Mouse (Mus musculus) MEL (cell line): ENCODE data around the gene Dis3l. TPM values are rescaled to one million over a fixed set of nuclear protein-coding genes. Genes with fewer than 3 reads are reported as not detected.
A peak's percentile ranks its signal among the peaks of the same experiment; 100 is the strongest.

ENCODE experiments used
- DNase-seq: peaks from one replicate; pipeline ENCODE4 v3.0.0; 2011; ENCODE audit warnings: low read depth, low spot score
- H3K27ac ChIP-seq: 2 replicates; pipeline ENCODE4 v1.5.1; 2012; ENCODE audit warnings: low read depth, mild to moderate bottlenecking, control low read depth, low read length, moderate library complexity; ENCODE audit not compliant: control insufficient read depth
- H3K27me3 ChIP-seq, 2 experiments: fragments of 150-350 bp in 1 of 2; sonication (generic) in 1 of 2; 2 replicates each; pipeline ENCODE4 v1.6.1; 2012; ENCODE audit warnings: low read length in 2 of 2, mild to moderate bottlenecking in 2 of 2, improper control_type of control experiment in 1 of 2, moderate library complexity in 1 of 2; ENCODE audit not compliant: insufficient read depth in 2 of 2, control insufficient read depth in 1 of 2
- H3K36me3 ChIP-seq, 2 experiments: 2 replicates each; pipeline ENCODE4 v1.6.1; 2012 to 2014; ENCODE audit warnings: low read length in 2 of 2, improper control_type of control experiment in 1 of 2, inconsistent platforms in 1 of 2, mild to moderate bottlenecking in 1 of 2; ENCODE audit not compliant: insufficient read depth in 2 of 2, control insufficient read depth in 1 of 2
- H3K4me1 ChIP-seq, 2 experiments: fragments of 150-350 bp in 1 of 2; sonication (generic) in 1 of 2; 2 replicates each; pipeline ENCODE4 v1.6.1; 2012; ENCODE audit warnings: low read length in 2 of 2, improper control_type of control experiment in 1 of 2, mild to moderate bottlenecking in 1 of 2; ENCODE audit not compliant: insufficient read depth in 2 of 2, control insufficient read depth in 1 of 2
- H3K4me3 ChIP-seq, 2 experiments: fragments of 150-350 bp in 1 of 2; sonication (generic) in 1 of 2; 2 replicates each; pipeline ENCODE4 v1.5.1; 2012; ENCODE audit warnings: low read depth in 2 of 2, low read length in 2 of 2, mild to moderate bottlenecking in 2 of 2, moderate library complexity in 2 of 2, control low read depth in 1 of 2, improper control_type of control experiment in 1 of 2; ENCODE audit not compliant: control insufficient read depth in 1 of 2, insufficient read depth in 1 of 2
- H3K79me2 ChIP-seq: 2 replicates; pipeline ENCODE4 v1.6.1; 2012; ENCODE audit warnings: mild to moderate bottlenecking, low read length, moderate library complexity; ENCODE audit not compliant: control insufficient read depth, poor library complexity, insufficient read depth
- H3K9ac ChIP-seq: 2 replicates; pipeline ENCODE4 v1.6.1; 2012; ENCODE audit warnings: low read depth, mild to moderate bottlenecking, control low read depth, low read length, moderate library complexity; ENCODE audit not compliant: control insufficient read depth, poor library complexity, severe bottlenecking
- H3K9me3 ChIP-seq: fragments of 150-350 bp; sonication (generic); replicated peaks from 2 replicates; pipeline ENCODE4 v1.6.1; 2012; ENCODE audit warnings: mild to moderate bottlenecking, low read length, improper control_type of control experiment, moderate library complexity; ENCODE audit not compliant: insufficient read depth
- CHD1 ChIP-seq: IDR thresholded peaks from 2 replicates; pipeline ENCODE4 v1.6.1; 2012; ENCODE audit warnings: low read depth, mild to moderate bottlenecking, inconsistent platforms, low read length, improper control_type of control experiment
- CHD2 ChIP-seq: IDR thresholded peaks from 2 replicates; pipeline ENCODE4 v1.6.1; 2011; ENCODE audit warnings: low read length, improper control_type of control experiment
- E2F4 ChIP-seq: IDR thresholded peaks from 2 replicates; pipeline ENCODE4 v1.6.1; 2011; ENCODE audit warnings: low read depth, low read length, improper control_type of control experiment, borderline replicate concordance
- ELF1 ChIP-seq: IDR thresholded peaks from 2 replicates; pipeline ENCODE4 v1.6.1; 2014; ENCODE audit warnings: low read depth, mild to moderate bottlenecking, inconsistent platforms, low read length, improper control_type of control experiment, moderate library complexity
- EP300 ChIP-seq, 2 experiments: IDR thresholded peaks; 2 replicates each; pipeline ENCODE4 v1.6.1; 2011; ENCODE audit warnings: improper control_type of control experiment in 2 of 2, low read length in 2 of 2, low read depth in 1 of 2, mild to moderate bottlenecking in 1 of 2
- ETS1 ChIP-seq: IDR thresholded peaks from 2 replicates; pipeline ENCODE4 v1.6.1; 2012; ENCODE audit warnings: low read depth, mild to moderate bottlenecking, inconsistent platforms, low read length, improper control_type of control experiment, moderate library complexity
- GATA1 ChIP-seq: IDR thresholded peaks from 2 replicates; pipeline ENCODE4 v1.6.1; 2011; ENCODE audit warnings: low read depth, low read length, improper control_type of control experiment
- HCFC1 ChIP-seq: IDR thresholded peaks from 2 replicates; pipeline ENCODE4 v1.6.1; 2012; ENCODE audit warnings: low read depth, mild to moderate bottlenecking, inconsistent platforms, low read length, improper control_type of control experiment, moderate library complexity
- JUND ChIP-seq: IDR thresholded peaks from 2 replicates; pipeline ENCODE4 v1.6.1; 2011; ENCODE audit warnings: low read depth, mild to moderate bottlenecking, improper control_type of control experiment, low read length
- KAT2A ChIP-seq: conservative IDR thresholded peaks from 2 replicates; pipeline ENCODE4 v1.6.1; 2012; ENCODE audit warnings: low read depth, low read length, improper control_type of control experiment, inconsistent platforms
- MAFK ChIP-seq: IDR thresholded peaks from 2 replicates; pipeline ENCODE4 v1.6.1; 2011; ENCODE audit warnings: low read depth, mild to moderate bottlenecking, low read length, improper control_type of control experiment, borderline replicate concordance
- MAX ChIP-seq: IDR thresholded peaks from 2 replicates; pipeline ENCODE4 v1.6.1; 2011; ENCODE audit warnings: low read length, improper control_type of control experiment
- MAZ ChIP-seq: IDR thresholded peaks from 2 replicates; pipeline ENCODE4 v1.6.1; 2012; ENCODE audit warnings: low read depth, mild to moderate bottlenecking, inconsistent platforms, low read length, improper control_type of control experiment
- MEF2A ChIP-seq: IDR thresholded peaks from 2 replicates; pipeline ENCODE4 v1.6.1; 2014; ENCODE audit warnings: low read depth, mild to moderate bottlenecking, inconsistent platforms, low read length, improper control_type of control experiment; ENCODE audit not compliant: poor library complexity, insufficient replicate concordance, severe bottlenecking; ENCODE audit errors: extremely low read depth
- MXI1 ChIP-seq: IDR thresholded peaks from 2 replicates; pipeline ENCODE4 v1.6.1; 2011; ENCODE audit warnings: mild to moderate bottlenecking, low read depth, low read length, improper control_type of control experiment
- MYB ChIP-seq: IDR thresholded peaks from 2 replicates; pipeline ENCODE4 v1.6.1; 2011; ENCODE audit warnings: mild to moderate bottlenecking, low read depth, low read length, improper control_type of control experiment
- MYC ChIP-seq: IDR thresholded peaks from 2 replicates; pipeline ENCODE4 v1.6.1; 2011; ENCODE audit warnings: low read depth, mild to moderate bottlenecking, low read length, improper control_type of control experiment, moderate library complexity
- NELFE ChIP-seq: IDR thresholded peaks from 2 replicates; pipeline ENCODE4 v1.6.1; 2011; ENCODE audit warnings: low read depth, low read length, improper control_type of control experiment
- NRF1 ChIP-seq: IDR thresholded peaks from 2 replicates; pipeline ENCODE4 v1.6.1; 2014; ENCODE audit warnings: low read depth, mild to moderate bottlenecking, inconsistent platforms, low read length, improper control_type of control experiment, moderate library complexity; ENCODE audit not compliant: poor library complexity, insufficient read depth, severe bottlenecking
- POLR2A ChIP-seq, 2 experiments: IDR thresholded peaks; 2 replicates each; pipeline ENCODE4 v1.6.1; 2011 to 2012; ENCODE audit warnings: low read length in 2 of 2, mild to moderate bottlenecking in 2 of 2, control low read depth in 1 of 2, improper control_type of control experiment in 1 of 2, low read depth in 1 of 2, moderate library complexity in 1 of 2; ENCODE audit not compliant: control insufficient read depth in 1 of 2, insufficient read depth in 1 of 2, poor library complexity in 1 of 2
- POLR2AphosphoS2 ChIP-seq: IDR thresholded peaks from 2 replicates; pipeline ENCODE4 v1.6.1; 2011; ENCODE audit warnings: low read length, improper control_type of control experiment
- POLR2AphosphoS5 ChIP-seq: IDR thresholded peaks from 2 replicates; pipeline ENCODE4 v1.6.1; 2012; ENCODE audit warnings: low read depth, borderline replicate concordance, mild to moderate bottlenecking, inconsistent platforms, low read length, moderate library complexity, mixed read lengths
- RCOR1 ChIP-seq: IDR thresholded peaks from 2 replicates; pipeline ENCODE4 v1.6.1; 2012; ENCODE audit warnings: low read depth, mild to moderate bottlenecking, inconsistent platforms, low read length, improper control_type of control experiment
- SIN3A ChIP-seq: IDR thresholded peaks from 2 replicates; pipeline ENCODE4 v1.6.1; 2012; ENCODE audit warnings: low read length, improper control_type of control experiment, inconsistent platforms
- SMC3 ChIP-seq: IDR thresholded peaks from 2 replicates; pipeline ENCODE4 v1.6.1; 2011; ENCODE audit warnings: low read depth, low read length, improper control_type of control experiment
- TAL1 ChIP-seq: IDR thresholded peaks from 2 replicates; pipeline ENCODE4 v1.6.1; 2012; ENCODE audit warnings: mild to moderate bottlenecking, inconsistent platforms, low read length, moderate library complexity, mixed read lengths
- TBP ChIP-seq: IDR thresholded peaks from 2 replicates; pipeline ENCODE4 v1.8.0; 2011; ENCODE audit warnings: low read depth, low read length, improper control_type of control experiment
- TCF12 ChIP-seq: IDR thresholded peaks from 2 replicates; pipeline ENCODE4 v1.6.1; 2014; ENCODE audit warnings: low read depth, mild to moderate bottlenecking, inconsistent platforms, low read length, improper control_type of control experiment, moderate library complexity
- UBTF ChIP-seq: IDR thresholded peaks from 2 replicates; pipeline ENCODE4 v1.6.1; 2012; ENCODE audit warnings: low read depth, mild to moderate bottlenecking, inconsistent platforms, low read length, improper control_type of control experiment, moderate library complexity, borderline replicate concordance; ENCODE audit not compliant: insufficient read depth
- USF2 ChIP-seq, 2 experiments: IDR thresholded peaks; 2 replicates each; pipeline ENCODE4 v1.6.1; 2011 to 2012; ENCODE audit warnings: improper control_type of control experiment in 2 of 2, low read length in 2 of 2, borderline replicate concordance in 1 of 2, inconsistent platforms in 1 of 2, low read depth in 1 of 2, mild to moderate bottlenecking in 1 of 2; ENCODE audit not compliant: insufficient read depth in 1 of 2
- ZC3H11A ChIP-seq: IDR thresholded peaks from 2 replicates; pipeline ENCODE4 v1.6.1; 2012; ENCODE audit warnings: low read depth, mild to moderate bottlenecking, inconsistent platforms, low read length, improper control_type of control experiment
- ZKSCAN1 ChIP-seq: IDR thresholded peaks from 2 replicates; pipeline ENCODE4 v1.6.1; 2012; ENCODE audit warnings: low read depth, mild to moderate bottlenecking, inconsistent platforms, low read length, improper control_type of control experiment, moderate library complexity
- ZMIZ1 ChIP-seq: IDR thresholded peaks from 2 replicates; pipeline ENCODE4 v1.6.1; 2012; ENCODE audit warnings: low read depth, mild to moderate bottlenecking, inconsistent platforms, low read length, improper control_type of control experiment, moderate library complexity
- ZNF384 ChIP-seq: IDR thresholded peaks from 2 replicates; pipeline ENCODE4 v1.6.1; 2012; ENCODE audit warnings: low read depth, mild to moderate bottlenecking, inconsistent platforms, low read length, improper control_type of control experiment
- polyA plus RNA-seq, 2 experiments: library from polyadenylated mRNA; stranded (reverse) in 1 of 2; unstranded in 1 of 2; fragments of >175 nt in 1 of 2; fragments of >200 nt in 1 of 2; gene quantifications; 2 replicates each; pipeline versions ENCODE4 v1.2.1 to v1.2.4; 2012; ENCODE audit warnings: low replicate concordance in 2 of 2, low read depth in 1 of 2; ENCODE audit not compliant: insufficient read length in 2 of 2, insufficient read depth in 1 of 2, missing spikeins in 1 of 2
- total RNA-seq: library from RNA; depleted of rRNA; stranded (reverse); fragments of 300-350 nt; gene quantifications from 2 replicates; pipeline ENCODE4 v1.2.3, GENCODE M21; 2012

Gene Dis3l
- total and polyA plus RNA-seq, 3 experiments, result 13.1 to 14.0 TPM; not detected in 1

- H3K27ac ChIP-seq, result peak overlapping the region; percentile 93
- H3K9me3 ChIP-seq, result no peaks in the 10 kb centered on the region
- H3K9ac ChIP-seq, result peak overlapping the region; percentile 99
- no peak for DNase-seq
- peaks cover 34% of the 10 kb centered on the region for H3K79me2 ChIP-seq
- peak overlapping the region; percentile 63 to 99 for H3K4me3 ChIP-seq
- peaks cover 0 to 25% of the 10 kb centered on the region in 2 experiments; a peak in 3 of 4 replicates for H3K36me3 ChIP-seq
- peaks cover 3 to 11% of the 10 kb centered on the region in 2 experiments; a peak in 2 of 4 replicates for H3K4me1 ChIP-seq
- H3K27me3 ChIP-seq, result no peaks in the 10 kb centered on the region
- TF ChIP-seq UBTF, result no peak
- TF ChIP-seq ELF1, result no peak
- no peak for TF ChIP-seq GATA1
- no peak for TF ChIP-seq NELFE
- peak; percentile 13; the same call in 1 of the 2 replicates for TF ChIP-seq ZMIZ1
- no peak for TF ChIP-seq MEF2A
- TF ChIP-seq POLR2A (IDR thresholded peaks at IDR 0.05; ENCODE audit: control insufficient read depth in 1 of 2, insufficient read depth in 1 of 2, low read depth in 1 of 2, low read length in 2 of 2, poor library complexity in 1 of 2), result no peak
- TF ChIP-seq USF2 (IDR thresholded peaks at IDR 0.05; ENCODE audit: borderline replicate concordance in 1 of 2, insufficient read depth in 1 of 2, low read depth in 1 of 2, low read length in 2 of 2), result no peak
- TF ChIP-seq TAL1, result no peak
- no peak for TF ChIP-seq ZNF384
- TF ChIP-seq MAX, result peak; percentile 89
- no peak for TF ChIP-seq MAZ
- TF ChIP-seq POLR2AphosphoS2, result no peak
- TF ChIP-seq KAT2A, result no peak
- no peak for TF ChIP-seq NRF1
- TF ChIP-seq CHD2, result no peak
- no peak for TF ChIP-seq POLR2AphosphoS5
- no peak for TF ChIP-seq MAFK
- TF ChIP-seq JUND, result no peak
- TF ChIP-seq EP300 (IDR thresholded peaks at IDR 0.05; ENCODE audit: low read depth in 1 of 2, low read length in 2 of 2), result no peak
- peak; percentile 88 for TF ChIP-seq MYC
- no peak for TF ChIP-seq MYB
- TF ChIP-seq MXI1, result peak; percentile 94
- no peak for TF ChIP-seq HCFC1
- TF ChIP-seq TCF12, result 0 out of 2 replicates have a peak, but pooled peaks have one; percentile 33
- no peak for TF ChIP-seq SMC3
- no peak for TF ChIP-seq ZC3H11A
- TF ChIP-seq RCOR1, result no peak
- TF ChIP-seq CHD1, result no peak
- no peak for TF ChIP-seq TBP
- no peak for TF ChIP-seq ETS1
- no peak for TF ChIP-seq E2F4
- TF ChIP-seq SIN3A, result peak; percentile 82
- TF ChIP-seq ZKSCAN1, result no peak
- TF ChIP-seq, all 39 proteins: peak for 6
Measured at GRCm38 (mm10) chr9:64281781-64282178, 59.3 kb downstream of the Dis3l start.
